Mouse (Mus musculus) stomach, postnatal 0 days (tissue): ENCODE data around the gene Duxbl3.

Source experiments
- CTCF ChIP-seq: IDR thresholded peaks from 2 replicates; pipeline ENCODE4 v1.5.1; 2016; ENCODE audit warnings: antibody characterized with exemption, low read depth, mild to moderate bottlenecking, moderate library complexity
- EP300 ChIP-seq: optimal IDR thresholded peaks from 2 replicates; pipeline ENCODE3; 2016; ENCODE audit warnings: antibody characterized with exemption

DNA sequence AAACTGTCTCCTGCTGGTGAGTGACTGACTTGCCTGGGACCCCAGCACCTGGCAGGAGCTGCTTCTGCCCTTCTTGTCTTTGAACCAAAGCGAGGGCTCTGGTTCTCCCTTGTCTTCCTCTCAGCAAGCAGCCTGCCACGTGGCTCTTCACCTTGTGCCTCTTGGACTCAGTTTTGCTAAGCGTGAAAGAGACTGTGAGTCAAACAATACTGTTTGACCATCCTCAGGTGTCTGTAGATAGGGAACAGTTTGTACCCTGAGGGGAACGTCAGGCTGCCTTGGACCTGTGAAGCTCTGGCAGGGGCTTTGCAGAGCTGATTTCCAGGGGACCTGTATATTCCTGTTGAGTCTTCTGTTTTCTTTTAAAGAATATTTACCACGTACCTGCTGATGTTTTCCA lies 39.7 kb downstream of the Duxbl3 start:
- TF ChIP-seq CTCF (no peak), EP300 (no peak)
